Mouse (Mus musculus) embryonic fibroblast, embryonic 13.5 days (primary cell): Measurements from ENCODE around the gene Fli1.

Experiments
- CTCF ChIP-seq: IDR thresholded peaks from 2 replicates; pipeline ENCODE4 v1.5.1; 2011; ENCODE audit warnings: mild to moderate bottlenecking, control low read depth, low read length, moderate library complexity, borderline replicate concordance; ENCODE audit not compliant: insufficient read depth
- POLR2A ChIP-seq: IDR thresholded peaks from 2 replicates; pipeline ENCODE4 v1.6.1; 2011; ENCODE audit warnings: low read depth, mild to moderate bottlenecking, control low read depth, low read length, moderate library complexity

DNA sequence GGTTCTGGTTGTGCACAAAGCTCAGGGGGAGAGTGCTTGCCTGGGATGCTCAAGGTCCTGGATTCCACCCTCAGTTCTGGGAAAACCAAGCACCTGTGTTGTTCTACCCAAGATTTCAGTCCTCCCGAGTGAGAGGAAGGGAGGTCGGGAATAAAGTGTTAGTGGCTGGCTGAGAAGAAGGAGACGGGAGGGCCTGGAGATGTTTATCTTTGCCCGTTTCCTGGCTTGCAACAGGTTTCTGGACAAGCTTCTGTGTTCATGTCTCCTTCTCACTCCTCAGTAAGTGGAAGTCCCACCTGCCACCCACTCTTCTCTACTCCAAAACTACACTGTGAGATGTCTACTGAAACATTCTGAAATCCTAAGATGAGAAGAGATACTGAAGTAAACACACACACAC lies 39.2 kb downstream of the Fli1 start:
- no peak for TF ChIP-seq CTCF
- TF ChIP-seq POLR2A: no peak
